Comparison of ENCODE assay signal across 18 mouse cellular contexts in genomic region chr15:94600145-94600707, GRCm38 (mm10). TPM values are rescaled to one million over a fixed set of nuclear protein-coding genes. Genes with fewer than 3 reads are reported as not detected.
"Had no signal": no experiment of that assay in that cellular context is flagged by ENCODE, and none has a peak within 500 bp of the region (broad histone marks: within the 10 kb centered on the region; RNA-seq: fewer than 3 reads in every experiment).

No protein-coding gene starts in this region.

- H3K27me3 ChIP-seq: megakaryocyte, embryonic 14.5 days; midbrain, embryonic 13.5 days; midbrain, embryonic 15.5 days; neural tube, embryonic 12.5 days; stomach, embryonic 15.5 days had no signal

- DNase-seq: lung, embryonic 14.5 days; lung, postnatal 10 days; right cerebral cortex, postnatal 14 days; thymus, adult 2 months; thymus, postnatal 25 days; thymus, postnatal 4 days had no signal

- H3K4me2 ChIP-seq: lung, embryonic 14.5 days; midbrain, embryonic 11.5 days; midbrain, embryonic 13.5 days; midbrain, embryonic 15.5 days; neural tube, embryonic 12.5 days; stomach, embryonic 15.5 days had no signal

- H3K9ac ChIP-seq: lung, embryonic 14.5 days; midbrain, embryonic 13.5 days; midbrain, embryonic 15.5 days; neural tube, embryonic 12.5 days; stomach, embryonic 15.5 days had no signal

- H3K27ac ChIP-seq: macrophage; midbrain, embryonic 13.5 days; midbrain, embryonic 15.5 days; neural tube, embryonic 12.5 days; stomach, embryonic 15.5 days; stomach, postnatal 0 days had no signal

- H3K4me3 ChIP-seq: megakaryocyte, embryonic 14.5 days; midbrain, embryonic 13.5 days; midbrain, embryonic 15.5 days; neural tube, embryonic 12.5 days; stomach, embryonic 15.5 days had no signal

- ATAC-seq: midbrain, embryonic 13.5 days; midbrain, embryonic 15.5 days had no signal

- H3K9me3 ChIP-seq: megakaryocyte, embryonic 14.5 days; midbrain, embryonic 13.5 days; midbrain, embryonic 15.5 days; neural tube, embryonic 12.5 days; stomach, embryonic 15.5 days had no signal

- H3K36me3 ChIP-seq: midbrain, embryonic 13.5 days; midbrain, embryonic 15.5 days; neural tube, embryonic 12.5 days; stomach, embryonic 15.5 days had no signal

- H3K4me1 ChIP-seq: midbrain, embryonic 13.5 days; midbrain, embryonic 15.5 days; neural tube, embryonic 12.5 days; stomach, embryonic 15.5 days had no signal

RNA-seq across cellular contexts. Expression of gene Tmem117, which starts 28.8 kb away (rescaled TPM):
- total RNA-seq: megakaryocyte progenitor cell, adult 5-6 weeks; monocyte, adult 5-6 weeks; neutrophil, adult 5-6 weeks had no signal
- polyA plus RNA-seq: spleen, adult 2 months had no signal
